Mouse (Mus musculus) midbrain, embryonic 15.5 days (tissue): ENCODE measurements around the gene Gm11168. TPM values are rescaled to one million over a fixed set of nuclear protein-coding genes. Genes with fewer than 3 reads are reported as not detected.
"Not testable (repeated sequence)": the region's sequence is repeated elsewhere in the genome, so short reads cannot be mapped to it uniquely, and the experiment has no call there.

Source experiments
- ATAC-seq: fragments of 200-750 bp; cut with Nextera tagmentation; replicated peaks from 2 replicates; pipeline ENCODE4 v1.8.0; 2017; ENCODE audit warnings: moderate TSS enrichment
- H3K27ac ChIP-seq: fragments of 300-500 bp; sonication (generic); 2 replicates; pipeline ENCODE4 v1.5.1; 2015; ENCODE audit warnings: mild to moderate bottlenecking, inconsistent platforms
- H3K27me3 ChIP-seq: fragments of 300-500 bp; sonication (generic); replicated peaks from 2 replicates; pipeline ENCODE4 v1.6.1; 2015; ENCODE audit warnings: inconsistent platforms
- H3K36me3 ChIP-seq: fragments of 300-500 bp; sonication (generic); replicated peaks from 2 replicates; pipeline ENCODE4 v1.6.1; 2015; ENCODE audit warnings: inconsistent platforms
- H3K4me1 ChIP-seq: fragments of 300-500 bp; sonication (generic); 2 replicates; pipeline ENCODE4 v1.6.1; 2015; ENCODE audit warnings: inconsistent platforms
- H3K4me2 ChIP-seq: fragments of 300-500 bp; sonication (generic); 2 replicates; pipeline ENCODE4 v1.6.1; 2015; ENCODE audit warnings: inconsistent platforms, mild to moderate bottlenecking, moderate library complexity
- H3K4me3 ChIP-seq: fragments of 300-500 bp; sonication (generic); 2 replicates; pipeline ENCODE4 v1.5.1; 2015; ENCODE audit warnings: mild to moderate bottlenecking, inconsistent platforms
- H3K9ac ChIP-seq: fragments of 300-500 bp; sonication (generic); 2 replicates; pipeline ENCODE4 v1.6.1; 2015; ENCODE audit warnings: mild to moderate bottlenecking, inconsistent platforms
- H3K9me3 ChIP-seq: fragments of 300-500 bp; sonication (generic); 2 replicates; pipeline ENCODE4 v1.6.1; 2016; ENCODE audit warnings: inconsistent platforms
- WGBS: fragments of 180-500 bp; shearing (Covaris S2); methylation state at CpG from one replicate; pipeline ENCODE4 v1.1.7; 2015; ENCODE audit warnings: mixed read lengths; 5-methylcytosine and 5-hydroxymethylcytosine counted together
- polyA plus RNA-seq: library from polyadenylated mRNA; unstranded; fragments of >200 nt; fragmentation: Nextera tagmentation; extraction: Ambion mirVana; gene quantifications from 2 replicates; pipeline ENCODE4 v1.2.1, GENCODE M21; 2015

Gene Gm11168
- polyA plus RNA-seq: not detected in 2 replicates

DNA sequence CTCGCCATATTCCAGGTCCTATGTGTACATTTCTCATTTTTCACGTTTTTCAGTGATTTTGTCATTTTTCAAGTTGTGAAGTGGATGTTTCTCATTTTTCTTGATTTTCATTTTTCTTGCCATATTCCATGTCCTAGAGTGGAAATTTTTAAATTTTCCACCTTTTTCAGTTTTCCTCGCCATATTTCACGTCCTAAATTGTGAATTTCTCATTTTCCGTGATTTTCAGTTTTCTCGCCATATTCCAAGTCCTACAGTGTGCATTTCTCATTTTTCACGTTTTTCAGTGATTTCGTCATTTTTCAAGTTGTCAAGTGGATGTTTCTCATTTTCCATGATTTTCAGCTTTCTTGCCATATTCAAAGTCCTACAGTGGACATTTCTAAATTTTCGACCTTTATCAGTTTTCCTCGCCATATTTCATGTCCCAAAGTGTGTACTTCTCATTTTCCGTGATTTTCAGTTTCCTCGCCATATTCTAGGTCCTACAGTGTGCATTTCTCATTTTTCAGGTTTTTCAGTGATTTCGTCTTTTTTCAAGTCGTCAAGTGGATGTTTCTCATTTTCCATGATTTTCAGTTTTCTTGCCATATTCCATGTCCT is at the start of gene Gm11168:
Gene Gm11168 (plus strand): TSS at position 553 of the 603 bp plus-strand sequence.
- not testable (repeated sequence) for H3K4me1 ChIP-seq, H3K27me3 ChIP-seq, ATAC-seq, H3K4me3 ChIP-seq, H3K9ac ChIP-seq, H3K27ac ChIP-seq, H3K4me2 ChIP-seq, H3K36me3 ChIP-seq
- 73% methylated on average over 6 of the region's 14 CpGs for WGBS
- peaks cover 12% of the 10 kb centered on the region for H3K9me3 ChIP-seq

- H3K27me3 ChIP-seq, H3K36me3 ChIP-seq, H3K9me3 ChIP-seq, ATAC-seq, H3K4me3 ChIP-seq, H3K4me2 ChIP-seq, H3K27ac ChIP-seq, H3K4me1 ChIP-seq, H3K9ac ChIP-seq: not testable (repeated sequence)
- 71% methylated on average over 12 of the region's 12 CpGs for WGBS
Measured at GRCm38 (mm10) chr9:3000445-3000972, 2.6 kb upstream of the Gm11168 start, which contains the start of gene Gm10722. Gene Gm10722 (plus strand): TSS chr9:3000922.

- not testable (repeated sequence) for H3K27ac ChIP-seq, H3K9ac ChIP-seq, ATAC-seq, H3K27me3 ChIP-seq, H3K36me3 ChIP-seq, H3K9me3 ChIP-seq, H3K4me3 ChIP-seq, H3K4me2 ChIP-seq, H3K4me1 ChIP-seq
- WGBS: 64% methylated on average over 8 of the region's 8 CpGs
Measured at GRCm38 (mm10) chr9:3001006-3001405, 2.1 kb upstream of the Gm11168 start.

DNA sequence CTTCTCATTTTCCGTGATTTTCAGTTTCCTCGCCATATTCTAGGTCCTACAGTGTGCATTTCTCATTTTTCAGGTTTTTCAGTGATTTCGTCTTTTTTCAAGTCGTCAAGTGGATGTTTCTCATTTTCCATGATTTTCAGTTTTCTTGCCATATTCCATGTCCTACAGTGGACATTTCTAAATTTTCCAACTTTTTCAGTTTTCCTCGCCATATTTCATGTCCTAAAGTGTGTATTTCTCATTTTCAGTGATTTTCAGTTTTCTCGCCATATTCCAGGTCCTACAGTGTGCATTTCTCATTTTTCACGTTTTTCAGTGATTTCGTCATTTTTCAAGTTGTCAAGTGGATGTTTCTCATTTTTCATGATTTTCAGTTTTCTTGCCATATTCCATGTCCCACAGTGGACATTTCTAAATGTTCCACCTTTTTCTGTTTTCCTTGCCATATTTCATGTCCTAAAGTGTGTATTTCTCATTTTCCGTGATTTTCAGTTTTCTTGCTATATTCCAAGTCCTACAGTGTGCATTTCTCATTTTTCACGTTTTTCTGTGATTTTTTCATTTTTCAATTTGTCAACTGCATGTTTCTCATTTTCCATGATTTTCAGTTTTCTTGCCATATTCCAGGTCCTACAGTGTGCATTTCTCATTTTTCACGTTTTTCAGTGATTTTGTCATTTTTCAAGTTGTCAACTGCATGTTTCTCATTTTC is 1.0 kb upstream of the Gm11168 start:
- H3K9me3 ChIP-seq, H3K27ac ChIP-seq, H3K9ac ChIP-seq, H3K36me3 ChIP-seq, H3K4me1 ChIP-seq, H3K4me3 ChIP-seq, H3K27me3 ChIP-seq, H3K4me2 ChIP-seq: not testable (repeated sequence)
- WGBS: 71% methylated on average over 9 of the region's 11 CpGs
- ATAC-seq: peak; percentile 91

GRCm38 (mm10) chr9:3006179-3006578 is 3.0 kb downstream of the Gm11168 start:
- not testable (repeated sequence) for H3K4me2 ChIP-seq, H3K9ac ChIP-seq, H3K27ac ChIP-seq, H3K36me3 ChIP-seq, H3K4me1 ChIP-seq, ATAC-seq, H3K27me3 ChIP-seq, H3K4me3 ChIP-seq
- H3K9me3 ChIP-seq: peaks cover 15% of the 10 kb centered on the region
- 75% methylated on average over 1 of the region's 5 CpGs for WGBS

DNA sequence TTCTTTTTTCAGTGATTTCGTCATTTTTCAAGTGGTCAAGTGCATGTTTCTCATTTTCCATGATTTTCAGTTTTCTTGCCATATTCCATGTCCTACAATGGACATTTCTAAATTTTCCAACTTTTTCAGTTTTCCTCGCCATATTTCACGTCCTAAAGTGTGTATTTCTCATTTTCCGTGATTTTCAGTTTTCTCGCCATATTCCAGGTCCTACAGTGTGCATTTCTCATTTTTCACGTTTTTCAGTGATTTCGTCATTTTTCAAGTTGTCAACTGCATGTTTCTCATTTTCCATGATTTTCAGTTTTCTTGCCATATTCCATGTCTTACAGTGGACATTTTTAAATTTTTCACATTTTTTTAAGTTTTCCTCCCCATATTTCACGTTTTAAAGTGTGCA is 3.5 kb downstream of the Gm11168 start:
- ATAC-seq: peak; percentile 76
- peaks cover 15% of the 10 kb centered on the region for H3K9me3 ChIP-seq
- H3K27me3 ChIP-seq, H3K27ac ChIP-seq, H3K4me1 ChIP-seq, H3K4me3 ChIP-seq, H3K36me3 ChIP-seq, H3K9ac ChIP-seq, H3K4me2 ChIP-seq: not testable (repeated sequence)
- 73% methylated on average over 8 of the region's 8 CpGs for whole genome bisulfite sequencing

GRCm38 (mm10) chr9:3007272-3007671 is 4.1 kb downstream of the Gm11168 start:
- not testable (repeated sequence) for H3K9ac ChIP-seq, H3K4me1 ChIP-seq, H3K36me3 ChIP-seq, H3K4me3 ChIP-seq, H3K27me3 ChIP-seq, H3K27ac ChIP-seq, H3K4me2 ChIP-seq
- 72% methylated on average over 8 of the region's 9 CpGs for WGBS
- peaks cover 11% of the 10 kb centered on the region for H3K9me3 ChIP-seq
- 0 out of 2 replicates have a peak, but pooled peaks have one; percentile 34 for ATAC-seq

GRCm38 (mm10) chr9:3009331-3009730 is 6.2 kb downstream of the Gm11168 start:
- not testable (repeated sequence) for H3K9me3 ChIP-seq, H3K27ac ChIP-seq, H3K4me1 ChIP-seq, H3K4me3 ChIP-seq, H3K36me3 ChIP-seq, H3K27me3 ChIP-seq, H3K4me2 ChIP-seq, H3K9ac ChIP-seq
- ATAC-seq: 0 out of 2 replicates have a peak, but pooled peaks have one; percentile 52
- no CpG with 5 or more reads among the region's 5 CpGs for WGBS

GRCm38 (mm10) chr9:3012054-3012621 is 9.0 kb downstream of the Gm11168 start:
- not testable (repeated sequence) for H3K27me3 ChIP-seq, H3K4me2 ChIP-seq, H3K9ac ChIP-seq, H3K4me3 ChIP-seq, H3K4me1 ChIP-seq, H3K9me3 ChIP-seq, ATAC-seq, H3K27ac ChIP-seq, H3K36me3 ChIP-seq
- WGBS: 85% methylated on average over 3 of the region's 7 CpGs

DNA sequence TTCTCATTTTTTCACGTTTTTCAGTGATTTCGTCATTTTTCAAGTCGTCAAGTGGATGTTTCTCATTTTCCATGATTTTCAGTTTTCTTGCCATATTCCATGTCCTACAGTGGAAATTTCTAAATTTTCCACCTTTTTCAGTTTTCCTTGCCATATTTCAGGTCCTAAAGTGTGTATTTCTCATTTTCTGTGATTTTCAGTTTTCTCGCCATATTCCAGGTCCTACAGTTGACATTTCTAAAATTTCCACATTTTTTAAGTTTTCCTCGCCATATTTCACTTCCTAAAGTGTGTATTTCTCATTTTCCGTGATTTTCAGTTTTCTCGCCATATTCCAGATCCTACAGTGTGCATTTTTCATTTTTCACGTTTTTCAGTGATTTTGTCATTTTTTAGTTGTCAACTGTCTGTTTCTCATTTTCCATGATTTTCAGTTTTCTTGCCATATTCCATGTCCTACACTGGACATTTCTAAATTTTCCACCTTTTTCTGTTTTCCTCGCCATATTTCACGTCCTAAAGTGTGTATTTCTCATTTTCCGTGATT is 9.7 kb downstream of the Gm11168 start, which contains the start of gene Gm10721:
Gene Gm10721 (plus strand): TSS at position 408 of the 547 bp plus-strand sequence.
- not testable (repeated sequence) for H3K9ac ChIP-seq, ATAC-seq, H3K36me3 ChIP-seq, H3K4me3 ChIP-seq, H3K27me3 ChIP-seq, H3K4me1 ChIP-seq, H3K4me2 ChIP-seq, H3K27ac ChIP-seq, H3K9me3 ChIP-seq
- WGBS: 100% methylated on average over 1 of the region's 11 CpGs

GRCm38 (mm10) chr9:3015354-3015753 is 12.2 kb downstream of the Gm11168 start, which contains the start of gene Gm10720:
Gene Gm10720 (plus strand): TSS chr9:3015654.
- not testable (repeated sequence) for H3K4me2 ChIP-seq, H3K4me1 ChIP-seq, ATAC-seq, H3K27me3 ChIP-seq, H3K4me3 ChIP-seq, H3K36me3 ChIP-seq, H3K27ac ChIP-seq, H3K9ac ChIP-seq, H3K9me3 ChIP-seq
- WGBS: 64% methylated on average over 6 of the region's 9 CpGs

GRCm38 (mm10) chr9:3015896-3016295 is 12.8 kb downstream of the Gm11168 start:
- not testable (repeated sequence) for H3K4me3 ChIP-seq, ATAC-seq, H3K4me1 ChIP-seq, H3K9ac ChIP-seq, H3K27ac ChIP-seq, H3K9me3 ChIP-seq, H3K4me2 ChIP-seq, H3K27me3 ChIP-seq, H3K36me3 ChIP-seq
- WGBS: 73% methylated on average over 6 of the region's 6 CpGs
